Mouse (Mus musculus) E14TG2a.4 (cell line): ENCODE results near the gene E130114P18Rik.

Experiments
- H3K27me3 ChIP-seq: 2 replicates; pipeline ENCODE4 v1.6.1; 2014; ENCODE audit warnings: low read length, control low read depth; ENCODE audit not compliant: insufficient read depth
- H3K36me3 ChIP-seq: 2 replicates; pipeline ENCODE4 v1.6.1; 2014; ENCODE audit warnings: low read length, control low read depth; ENCODE audit not compliant: insufficient read depth
- H3K4me1 ChIP-seq: replicated peaks from 2 replicates; pipeline ENCODE4 v1.6.1; 2014; ENCODE audit warnings: low read depth, low read length, control low read depth
- H3K4me3 ChIP-seq: replicated peaks from 2 replicates; pipeline ENCODE4 v1.5.1; 2014; ENCODE audit warnings: mild to moderate bottlenecking, low read length
- H3K9me3 ChIP-seq: 2 replicates; pipeline ENCODE4 v1.6.1; 2014; ENCODE audit warnings: low read length, control low read depth
- CTCF ChIP-seq: conservative IDR thresholded peaks from 2 replicates; pipeline ENCODE4 v1.5.1; 2014; ENCODE audit warnings: low read length
- NANOG ChIP-seq: IDR thresholded peaks from 2 replicates; pipeline ENCODE4 v1.6.1; 2014; ENCODE audit warnings: borderline replicate concordance, low read length, mixed read lengths
- POU5F1 ChIP-seq: IDR thresholded peaks from 2 replicates; pipeline ENCODE4 v1.6.1; 2014; ENCODE audit warnings: low read length, borderline replicate concordance

Gene E130114P18Rik

DNA sequence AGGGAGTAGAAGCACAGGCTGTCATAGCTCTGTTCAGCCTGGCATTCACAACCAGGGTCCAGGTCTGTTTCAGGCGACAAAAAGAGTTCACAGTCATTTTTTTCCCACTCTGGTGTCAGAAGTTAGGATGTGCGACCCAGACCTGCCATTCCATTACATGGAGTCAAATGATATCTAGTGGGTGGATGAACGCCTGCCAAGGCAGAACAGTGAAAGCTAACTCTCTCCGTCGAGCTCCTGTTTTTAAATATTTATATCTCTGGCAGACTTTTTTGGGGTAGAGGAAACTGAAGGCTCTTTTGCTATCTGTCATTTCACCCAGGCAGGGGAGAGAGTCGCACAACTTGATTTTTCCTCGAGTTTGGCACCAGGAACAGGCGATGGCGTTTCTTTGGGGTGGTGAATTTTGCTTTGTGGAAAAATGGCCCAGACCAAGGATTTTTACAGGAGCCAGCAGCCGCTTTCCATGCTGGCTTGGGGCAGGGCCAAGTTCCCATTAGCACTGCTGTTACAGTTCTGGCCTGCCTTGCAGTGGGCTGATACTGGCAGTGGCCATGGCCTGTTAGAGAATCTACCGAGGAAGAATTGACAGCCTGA, 166.5 kb downstream of the E130114P18Rik start:
- Histone ChIP-seq H3K9me3 (no peaks in the 10 kb centered on the region), H3K36me3 (no peaks in the 10 kb centered on the region), H3K4me3 (no peak overlapping the region), H3K27me3 (no peaks in the 10 kb centered on the region), H3K4me1 (no peaks in the 10 kb centered on the region)
- no peak for TF ChIP-seq CTCF

DNA sequence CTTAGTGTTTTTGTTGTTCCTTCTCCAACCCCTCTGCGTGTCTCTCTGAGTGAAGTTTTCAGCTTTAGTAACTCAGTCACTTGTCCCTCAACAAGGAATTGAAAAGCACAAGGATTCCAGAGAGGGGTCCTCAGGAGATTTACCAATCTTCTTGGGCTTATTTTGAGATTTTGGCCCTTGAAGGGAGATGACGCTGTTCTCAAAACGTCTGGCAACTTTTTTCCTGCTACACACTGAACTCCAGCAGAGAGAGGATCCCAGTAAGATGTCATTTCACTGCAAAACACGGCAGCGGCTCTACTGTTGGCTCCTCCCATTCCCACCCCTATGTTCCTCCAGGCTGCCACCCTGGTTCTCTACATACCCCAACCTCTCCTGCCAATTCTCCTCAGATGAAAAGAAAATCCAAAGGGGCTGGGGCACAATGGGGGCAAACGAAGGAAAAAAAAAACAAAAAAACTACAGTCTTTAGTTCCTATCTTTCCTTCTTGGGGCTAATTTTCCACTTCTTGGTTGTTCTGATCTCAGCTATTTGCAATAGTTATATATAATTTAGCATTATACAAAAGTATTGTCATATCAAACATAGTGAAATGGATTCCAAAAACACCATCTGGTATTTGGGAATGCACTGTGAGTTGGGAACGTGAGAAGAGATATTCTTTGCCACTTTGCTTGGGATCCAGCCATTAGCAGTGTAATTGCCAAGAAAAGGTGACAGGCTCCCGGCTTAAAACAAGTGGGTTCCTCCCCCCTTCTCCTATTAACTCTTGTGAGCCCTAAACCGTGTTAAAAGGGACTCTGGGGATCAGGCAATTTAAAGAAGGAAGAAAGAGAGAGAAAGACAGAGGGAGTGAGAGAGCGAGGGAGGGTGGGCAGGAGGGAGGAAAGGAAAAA, 167.8 kb downstream of the E130114P18Rik start:
- no peak for TF ChIP-seq POU5F1
- no peak for TF ChIP-seq CTCF
- TF ChIP-seq NANOG, result no peak
- Histone ChIP-seq H3K9me3 (no peaks in the 10 kb centered on the region), H3K36me3 (no peaks in the 10 kb centered on the region), H3K4me3 (no peak overlapping the region), H3K27me3 (no peaks in the 10 kb centered on the region), H3K4me1 (no peaks in the 10 kb centered on the region)

DNA sequence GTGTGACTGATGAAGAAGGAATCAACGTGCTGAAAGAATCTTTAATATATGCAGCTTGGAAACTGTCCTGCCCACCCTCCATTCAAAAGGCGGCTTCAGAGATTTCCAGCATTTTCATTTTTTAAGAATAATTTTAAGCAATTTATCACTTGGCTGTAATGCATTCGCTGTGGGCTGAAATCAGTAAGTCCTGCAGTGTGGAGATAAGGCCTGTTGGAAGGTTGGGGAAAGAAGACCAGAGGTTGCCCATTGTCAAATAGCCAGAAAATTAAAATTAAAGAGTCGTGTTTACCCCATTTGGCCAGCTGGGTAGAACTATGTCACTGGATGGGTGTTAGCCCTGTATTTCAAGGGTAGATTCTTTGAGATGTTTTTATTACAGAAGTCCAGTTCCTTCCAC, 168.5 kb downstream of the E130114P18Rik start:
- Histone ChIP-seq H3K27me3 (no peaks in the 10 kb centered on the region), H3K4me1 (no peaks in the 10 kb centered on the region), H3K36me3 (no peaks in the 10 kb centered on the region), H3K9me3 (no peaks in the 10 kb centered on the region), H3K4me3 (no peak overlapping the region)
- TF ChIP-seq NANOG, result no peak
- no peak for TF ChIP-seq POU5F1
- no peak for TF ChIP-seq CTCF

DNA sequence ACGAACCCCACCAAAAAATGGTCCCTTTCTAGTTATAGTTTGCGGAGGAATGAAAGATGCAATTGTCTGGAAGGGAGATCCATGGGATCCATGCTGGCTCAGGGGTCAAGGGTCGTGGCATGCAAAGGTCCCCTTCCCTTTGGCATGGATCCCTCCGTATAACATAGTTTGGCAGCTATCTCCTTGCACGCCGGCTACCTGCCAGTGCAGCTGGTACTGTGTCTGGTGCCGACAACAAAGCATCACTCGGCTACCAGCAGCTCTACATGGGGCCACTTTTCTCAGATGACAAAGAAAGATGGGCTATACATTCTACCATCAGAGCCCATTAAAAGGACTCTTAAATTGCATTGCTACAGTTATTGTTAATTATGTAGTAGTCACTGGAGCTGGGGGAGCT, 169.2 kb downstream of the E130114P18Rik start:
- no peak for TF ChIP-seq POU5F1
- no peak for TF ChIP-seq CTCF
- no peak for TF ChIP-seq NANOG
- Histone ChIP-seq H3K4me3 (no peak overlapping the region), H3K36me3 (no peaks in the 10 kb centered on the region), H3K4me1 (no peaks in the 10 kb centered on the region), H3K9me3 (no peaks in the 10 kb centered on the region), H3K27me3 (no peaks in the 10 kb centered on the region)

DNA sequence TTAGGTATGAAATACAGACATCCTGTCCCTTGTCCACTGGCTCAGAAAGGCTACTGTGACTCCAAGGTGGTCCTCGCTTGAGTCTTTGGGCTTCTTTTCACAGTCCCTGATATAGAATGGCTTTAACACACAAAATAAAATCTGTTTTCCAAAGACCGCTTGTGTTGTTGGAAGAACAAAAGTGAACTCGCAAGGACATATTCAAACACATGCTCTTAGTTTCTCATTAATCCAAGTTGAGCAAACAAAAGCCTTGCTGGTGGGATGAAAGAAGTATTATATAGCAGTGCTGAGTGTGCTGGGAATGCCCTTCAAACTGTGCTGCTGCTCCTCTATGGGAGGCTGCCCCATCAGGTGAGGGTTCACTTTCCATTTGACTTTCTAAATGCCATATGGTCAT, 169.7 kb downstream of the E130114P18Rik start:
- no peaks in the 10 kb centered on the region for H3K27me3 ChIP-seq
- H3K9me3 ChIP-seq, result no peaks in the 10 kb centered on the region
- no peak for TF ChIP-seq CTCF
- TF ChIP-seq POU5F1, result no peak
- TF ChIP-seq NANOG, result no peak
- H3K36me3 ChIP-seq, result no peaks in the 10 kb centered on the region
- no peaks in the 10 kb centered on the region for H3K4me1 ChIP-seq
- H3K4me3 ChIP-seq, result no peak overlapping the region

DNA sequence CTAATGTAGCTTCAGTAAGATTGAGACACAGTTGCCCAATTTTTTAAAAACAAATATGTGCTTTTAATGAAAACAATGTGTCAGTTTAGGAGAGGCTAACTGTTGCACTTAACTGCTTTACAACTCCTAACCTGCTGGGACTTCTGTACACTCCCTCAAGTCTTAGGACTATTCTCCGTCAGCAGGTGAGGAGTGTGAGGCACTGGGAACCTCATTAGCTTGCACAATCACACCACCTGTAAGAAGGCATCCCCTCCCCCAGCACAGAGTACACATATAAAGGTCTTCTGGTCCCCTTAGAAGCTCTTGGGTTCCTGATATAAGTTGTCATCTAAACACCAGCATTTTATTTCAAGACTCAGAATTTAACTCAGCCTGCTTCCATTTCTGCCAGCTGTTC, 170.7 kb downstream of the E130114P18Rik start:
- no peaks in the 10 kb centered on the region for H3K36me3 ChIP-seq
- H3K9me3 ChIP-seq, result no peaks in the 10 kb centered on the region
- no peak overlapping the region for H3K4me3 ChIP-seq
- no peaks in the 10 kb centered on the region for H3K4me1 ChIP-seq
- no peaks in the 10 kb centered on the region for H3K27me3 ChIP-seq
- TF ChIP-seq CTCF, result no peak
- TF ChIP-seq POU5F1, result no peak
- TF ChIP-seq NANOG, result no peak

DNA sequence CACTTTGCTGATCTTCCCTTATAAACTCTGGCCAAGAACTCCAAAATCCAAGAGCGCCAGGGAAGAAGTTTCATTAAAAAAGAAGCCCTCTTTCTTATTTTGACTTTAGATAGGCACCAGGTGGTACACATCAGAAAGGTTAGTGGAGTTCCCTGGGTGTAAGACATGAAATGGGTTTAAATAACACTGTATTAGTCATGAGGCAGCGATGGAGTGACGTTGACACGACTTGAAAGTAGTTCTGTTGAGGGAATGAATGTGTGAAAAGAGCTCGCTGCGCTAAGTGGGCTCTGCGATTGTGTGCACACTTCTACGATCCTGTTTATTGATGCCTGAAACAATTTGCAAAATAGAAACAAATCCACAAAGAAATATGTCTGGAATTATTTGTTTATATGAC, 171.4 kb downstream of the E130114P18Rik start:
- TF ChIP-seq POU5F1 (no peak), NANOG (no peak), CTCF (no peak)
- no peaks in the 10 kb centered on the region for H3K27me3 ChIP-seq
- H3K4me3 ChIP-seq, result no peak overlapping the region

DNA sequence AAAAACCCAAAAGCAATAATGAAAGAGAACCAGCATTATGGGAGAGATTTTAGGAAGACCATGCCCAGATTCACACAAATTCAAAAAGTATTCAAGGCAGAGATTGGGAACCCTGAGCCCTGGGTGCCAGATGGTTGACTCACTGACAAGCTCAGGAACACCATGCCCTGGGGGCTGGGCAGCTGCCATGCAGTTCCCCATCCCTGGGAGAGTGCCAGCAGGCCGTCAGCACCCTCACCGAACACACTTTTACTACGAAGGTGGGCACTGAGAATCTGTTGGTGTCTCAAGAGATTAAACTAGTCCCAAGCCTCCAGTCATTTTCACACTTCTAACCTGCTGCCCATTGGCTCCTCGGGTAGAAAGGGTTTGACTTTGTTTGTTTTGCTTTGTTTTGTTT, 175.3 kb downstream of the E130114P18Rik start:
- Histone ChIP-seq H3K4me3 (no peak overlapping the region), H3K4me1 (no peaks in the 10 kb centered on the region), H3K27me3 (no peaks in the 10 kb centered on the region), H3K36me3 (no peaks in the 10 kb centered on the region), H3K9me3 (no peaks in the 10 kb centered on the region)
- TF ChIP-seq POU5F1 (no peak), NANOG (no peak), CTCF (no peak)

More for the DNA sequence above, 171.4 kb downstream of the E130114P18Rik start:
- no peaks in the 10 kb centered on the region for H3K4me1 ChIP-seq
- no peaks in the 10 kb centered on the region for H3K36me3 ChIP-seq
- no peaks in the 10 kb centered on the region for H3K9me3 ChIP-seq
